Mouse (Mus musculus): Measurements from ENCODE around the gene Orai3. TPM values are rescaled to one million over a fixed set of nuclear protein-coding genes. Genes with fewer than 3 reads are reported as not detected.

Gene Orai3
- total RNA-seq, 2 experiments from 2014 or later: 19.8 to 22.5 TPM

DNA sequence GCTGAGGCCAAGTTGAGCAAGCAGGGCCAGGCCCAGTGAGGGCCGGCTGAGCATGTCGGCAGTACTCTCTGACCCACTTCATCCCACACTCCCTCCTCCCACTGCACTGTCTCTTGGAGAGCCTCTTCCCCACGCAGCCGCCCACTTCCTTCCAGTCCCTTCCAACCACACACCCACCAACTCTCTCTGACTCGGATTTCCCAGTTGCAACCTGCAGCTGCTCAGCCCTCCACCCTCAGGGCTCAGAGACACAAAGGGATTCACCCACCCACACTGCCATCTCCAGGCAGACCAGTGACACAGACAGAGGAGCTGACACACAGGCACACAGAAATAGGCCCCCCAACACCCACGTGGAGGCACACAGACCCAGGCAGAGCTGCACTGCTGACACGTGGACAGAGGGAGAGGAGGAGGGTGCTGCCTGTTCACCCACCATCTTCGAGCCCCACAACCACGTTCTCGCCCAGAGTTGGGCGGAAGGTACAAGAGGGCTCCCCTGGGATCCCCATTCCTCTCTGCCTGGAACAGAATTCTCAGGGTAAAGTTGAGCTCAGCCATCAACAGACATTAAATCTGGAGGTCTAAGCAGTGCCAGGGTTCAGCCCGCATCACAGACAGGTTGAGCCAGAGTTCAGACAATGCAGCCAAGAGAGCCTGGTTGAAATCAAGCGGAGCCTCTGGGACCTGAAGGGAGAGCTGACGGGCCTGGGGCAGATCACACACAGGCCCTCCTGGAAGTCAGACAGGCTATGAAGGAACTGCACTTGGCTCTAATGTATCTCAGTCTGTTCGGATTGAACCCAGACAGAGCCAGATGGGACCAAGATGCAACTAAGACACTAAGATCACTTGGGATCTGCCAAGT is 46.6 kb downstream of the Orai3 start:
- DNase-seq (ENCODE audit: low spot score in 2 of 2): peak; percentile 64 to 81
- intact Hi-C loops (cut with DNase I): no loop called here

DNA sequence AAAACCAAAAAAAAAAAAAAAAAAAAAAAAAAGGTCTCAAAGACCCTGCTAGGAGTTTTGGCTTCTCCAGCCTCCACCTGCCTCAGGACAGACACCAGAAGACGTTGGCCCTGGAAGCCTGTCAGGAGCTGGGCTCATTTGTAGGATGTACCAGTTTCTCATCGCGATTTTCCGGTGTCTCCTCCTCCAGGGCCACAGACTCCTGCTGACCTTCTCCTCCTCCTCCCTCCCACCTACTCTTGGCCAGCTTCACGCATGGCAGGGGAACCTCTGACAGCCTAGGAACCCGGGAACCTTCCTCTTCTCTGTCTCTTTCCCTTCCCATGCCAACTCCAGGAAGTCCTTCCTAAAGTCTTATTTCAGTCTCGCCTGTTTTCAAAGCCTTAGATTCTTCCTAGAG is 47.4 kb downstream of the Orai3 start:
- intact Hi-C loops (cut with DNase I): no loop called here
- no peak for DNase-seq (ENCODE audit: low spot score in 2 of 2)

DNA sequence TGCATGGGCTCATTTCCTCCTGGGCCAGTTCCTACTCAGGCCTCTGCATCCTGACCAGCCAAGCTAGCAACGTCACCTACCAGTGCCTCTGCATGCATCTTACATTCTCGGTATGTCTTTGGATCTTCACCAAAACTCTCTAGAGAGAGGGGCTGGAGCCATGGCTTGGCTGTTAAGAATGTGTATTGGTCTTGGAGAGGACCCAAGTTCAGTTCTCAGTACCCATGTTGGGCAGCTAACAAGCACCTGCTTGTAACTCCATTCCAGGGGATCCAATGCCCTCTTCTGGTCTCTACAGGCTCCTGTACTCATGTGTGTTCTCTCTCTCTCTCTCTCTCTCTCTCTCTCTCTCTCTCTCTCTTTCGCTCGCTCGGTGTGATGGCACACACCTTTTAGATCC is 48.2 kb downstream of the Orai3 start:
- no peak for DNase-seq (ENCODE audit: low spot score in 2 of 2)
- intact Hi-C loops (cut with DNase I): no loop called here

DNA sequence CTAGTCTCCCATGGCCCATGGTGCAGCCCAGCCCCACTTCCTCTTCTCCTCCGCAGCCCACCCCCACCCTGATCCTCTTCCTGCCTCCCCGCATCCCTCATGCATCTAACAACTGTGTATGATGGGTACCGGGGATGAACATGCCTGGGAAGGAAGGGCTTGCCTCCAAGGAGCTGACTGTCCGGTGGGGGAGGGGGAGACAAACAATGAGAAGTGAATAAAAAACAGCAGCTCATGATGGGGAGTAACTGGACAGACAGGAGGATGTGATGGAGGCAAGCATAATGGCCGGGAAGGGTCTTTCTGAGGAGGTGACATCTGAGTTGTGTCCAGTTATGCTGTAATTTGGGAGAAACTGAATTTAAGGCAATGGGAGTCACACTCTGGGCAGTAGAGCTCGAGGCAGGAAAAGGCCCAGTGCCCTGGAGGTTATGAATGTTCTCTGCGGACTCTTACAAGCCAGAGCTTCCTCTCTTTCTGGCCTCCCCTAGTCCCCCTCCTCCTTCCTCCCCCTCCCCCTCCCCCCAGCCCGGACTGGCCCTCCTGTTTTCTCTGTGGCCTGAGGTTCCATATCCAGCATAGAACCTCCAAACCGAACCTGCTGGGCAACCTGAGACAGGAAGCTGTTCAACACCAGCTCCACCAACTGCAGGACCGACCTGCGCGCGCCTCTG is 51.4 kb downstream of the Orai3 start:
- DNase-seq (ENCODE audit: low spot score in 2 of 2): no peak
- intact Hi-C loops (cut with DNase I): no loop called here

DNA sequence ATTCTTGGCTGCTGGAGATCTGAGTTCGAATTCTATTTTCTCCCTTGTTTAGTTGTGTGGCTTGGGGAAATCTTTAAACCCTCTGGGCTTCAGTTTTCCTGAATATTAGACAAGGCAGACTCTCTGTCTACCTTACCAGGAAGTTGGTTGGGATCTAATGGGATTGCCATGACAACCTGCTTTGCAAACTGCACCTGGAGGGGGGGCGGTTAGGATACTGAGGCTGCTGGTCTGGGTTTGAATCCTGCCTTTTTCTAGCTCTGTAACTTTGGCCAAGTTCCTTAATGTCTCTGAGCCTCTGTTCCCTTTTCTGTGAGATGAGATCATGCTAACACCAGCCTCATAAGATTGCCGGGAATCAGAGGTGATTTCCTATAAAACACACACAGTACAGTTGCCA is 52.9 kb downstream of the Orai3 start:
- no peak for DNase-seq (ENCODE audit: low spot score in 2 of 2)
- intact Hi-C loops (cut with DNase I): no loop called here

DNA sequence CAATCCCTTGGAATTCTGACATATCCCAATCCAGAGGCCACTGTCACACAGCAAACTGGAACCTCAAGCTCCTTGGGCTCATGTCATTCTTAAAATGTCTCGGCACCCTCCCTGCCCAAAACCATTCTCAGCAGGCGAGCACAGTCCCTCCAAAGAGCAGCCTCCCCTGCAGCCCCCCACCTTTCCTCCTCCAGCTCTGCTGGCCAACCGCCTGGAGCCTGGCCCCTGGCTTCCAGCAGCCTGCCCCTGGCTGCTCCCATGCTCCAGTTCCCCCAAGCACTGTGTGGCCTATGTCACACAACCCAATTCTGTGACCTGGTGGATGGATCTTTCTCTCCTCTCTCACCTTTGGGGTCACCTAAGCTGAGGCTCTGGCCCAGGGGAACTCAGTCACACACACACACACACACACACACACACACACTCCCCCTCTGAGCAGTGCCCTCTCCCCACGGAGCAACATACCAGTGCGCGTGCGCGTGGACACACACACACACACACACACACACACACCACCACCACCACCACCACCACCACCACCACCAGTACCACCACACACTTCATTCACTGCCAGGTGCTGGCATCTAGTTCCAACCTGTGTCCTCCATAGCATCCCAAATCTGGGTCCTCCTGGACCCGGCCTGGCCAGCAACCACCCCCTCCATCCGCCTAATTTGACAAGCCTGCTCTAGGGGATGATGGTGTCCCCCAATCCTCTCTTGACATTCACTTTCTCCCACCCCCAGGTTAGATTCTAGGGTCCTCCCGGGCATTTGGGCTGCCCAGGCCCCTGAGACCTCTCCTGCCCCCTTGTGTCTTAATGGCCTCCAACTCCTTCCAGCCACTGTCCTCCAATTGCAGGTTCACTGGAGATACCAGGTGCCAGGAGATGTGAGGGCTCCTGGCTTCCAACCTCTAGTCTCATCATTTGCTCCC is 53.9 kb downstream of the Orai3 start:
- no peak for DNase-seq (ENCODE audit: low spot score in 2 of 2)
- intact Hi-C loops (cut with DNase I): no loop called here

DNA sequence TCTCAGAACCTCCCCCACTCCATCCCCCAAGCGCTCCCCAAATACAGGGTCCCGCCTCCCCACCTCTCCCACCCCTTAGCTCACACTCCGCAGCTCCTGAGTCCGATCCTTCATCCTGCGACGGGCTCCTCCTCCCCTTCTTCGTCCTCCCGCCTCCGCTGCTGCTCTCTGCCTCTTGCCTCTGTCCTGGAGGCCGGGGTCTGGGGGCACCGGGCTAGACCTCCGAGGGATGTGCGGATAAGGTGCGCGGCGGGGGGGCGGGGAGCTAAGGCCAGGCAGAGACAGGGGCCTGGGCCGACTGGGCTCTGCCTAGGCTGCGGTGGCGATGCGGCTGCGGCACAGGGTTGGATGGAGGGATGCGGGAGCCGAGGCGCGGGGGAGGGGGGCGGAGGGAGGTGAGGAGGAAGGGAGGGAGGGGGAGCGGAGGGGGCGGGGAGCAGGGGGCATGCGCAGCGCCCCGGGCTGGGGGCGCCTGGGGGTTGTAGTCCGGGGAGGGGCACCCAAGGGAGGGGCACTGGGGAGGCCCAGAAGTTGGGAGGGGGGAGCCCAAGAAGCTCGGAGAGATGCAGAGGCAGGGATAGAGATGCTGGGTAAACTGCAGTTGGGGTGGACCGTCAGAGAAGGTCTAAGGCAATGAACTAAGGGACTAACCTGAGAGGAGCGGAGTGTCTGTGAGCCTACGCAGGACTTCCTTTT is 54.7 kb downstream of the Orai3 start, which contains the start of the genes Stx4a and Stx1b:
TSS of gene Stx4a (plus strand) at position 119 of the 696 bp plus-strand sequence.
TSS of gene Stx1b (minus strand) at position 374 of the 696 bp plus-strand sequence.
- intact Hi-C loops (cut with DNase I): no loop called here
- peak in 1 of 2 experiments; percentile 76 for DNase-seq (ENCODE audit: low spot score in 2 of 2)

Other genes with a start within 250 kb of the Orai3 start
- gene Tmem265, start 208.4 kb upstream of the Orai3 start, total RNA-seq (2021): 1 to 10 TPM; 2.3 to 3.2 TPM
- 10 to 100 TPM; 71.5 to 75.9 TPM for gene Phkg2, start 196.5 kb upstream of the Orai3 start, total RNA-seq (2021)
- gene Ccdc189, start 181.2 kb upstream of the Orai3 start, total RNA-seq (2021): 10 to 100 TPM in 1 of 2 experiments, 1 to 10 TPM in 1; 9.5 to 11.3 TPM
- gene Rnf40, start 181.0 kb upstream of the Orai3 start, total RNA-seq (2021): 10 to 100 TPM; 69.5 to 74.7 TPM
- gene Zfp629, start 154.0 kb upstream of the Orai3 start, total RNA-seq (2021): 10 to 100 TPM; 24.1 to 25.7 TPM
- 10 to 100 TPM; 37.8 to 45.7 TPM for gene Bcl7c, start 60.9 kb upstream of the Orai3 start, total RNA-seq (2021)
- 1 to 10 TPM; 2.3 to 2.7 TPM for gene Ctf1, start 57.1 kb upstream of the Orai3 start, total RNA-seq (2021)
- not detected for gene Ctf2, start 37.6 kb upstream of the Orai3 start, total RNA-seq (2021)
- 10 to 100 TPM; 89.1 to 89.8 TPM for gene Fbxl19, start 25.3 kb upstream of the Orai3 start, total RNA-seq (2021)
- 10 to 100 TPM; 43.3 to 44.9 TPM for gene Setd1a, start 6.9 kb downstream of the Orai3 start, total RNA-seq (2021)
- 1 to 10 TPM; 1.7 TPM for gene Gm49388, start 15.8 kb downstream of the Orai3 start, total RNA-seq (2021)
- 1 to 10 TPM; 4.8 to 6.0 TPM for gene Hsd3b7, start 30.8 kb downstream of the Orai3 start, total RNA-seq (2021)
- 10 to 100 TPM; 50.3 to 55.3 TPM for gene Stx4a, start 54.5 kb downstream of the Orai3 start, total RNA-seq (2021)
- gene Stx1b, start 54.7 kb downstream of the Orai3 start, total RNA-seq (2021): 100 to 1,000 TPM; 401 to 404 TPM
- gene Zfp646, start 106.4 kb downstream of the Orai3 start, total RNA-seq (2021): 10 to 100 TPM; 25.0 to 25.6 TPM
- gene Zfp668, start 107.0 kb downstream of the Orai3 start, total RNA-seq (2021): 10 to 100 TPM; 22.0 to 22.6 TPM
- 1 to 10 TPM; 1.3 TPM for gene Prss53, start 121.2 kb downstream of the Orai3 start, total RNA-seq (2021)
- not detected for gene Gm21974, start 125.6 kb downstream of the Orai3 start, total RNA-seq (2021)
- 10 to 100 TPM; 21.9 to 25.5 TPM for gene Vkorc1, start 125.8 kb downstream of the Orai3 start, total RNA-seq (2021)
- 10 to 100 TPM; 36.8 to 45.1 TPM for gene Bckdk, start 134.3 kb downstream of the Orai3 start, total RNA-seq (2021)
- 10 to 100 TPM; 26.0 to 30.0 TPM for gene Kat8, start 142.7 kb downstream of the Orai3 start, total RNA-seq (2021)
- under 1 TPM in 1 of 2 experiments, not detected in 1; 0.89 TPM for gene Prss8, start 160.3 kb downstream of the Orai3 start, total RNA-seq (2021)
- 10 to 100 TPM in 1 of 2 experiments, 1 to 10 TPM in 1; 9.8 to 10.3 TPM for gene Prss36, start 176.9 kb downstream of the Orai3 start, total RNA-seq (2021)
- gene Fus, start 197.6 kb downstream of the Orai3 start, total RNA-seq (2021): 100 to 1,000 TPM; 313 to 324 TPM
- gene Pycard, start 224.1 kb downstream of the Orai3 start, total RNA-seq (2021): 1 to 10 TPM; 2.2 to 3.7 TPM
- gene Trim72, start 234.1 kb downstream of the Orai3 start, total RNA-seq (2021): under 1 TPM; 0.64 to 0.97 TPM